Mouse (Mus musculus): ENCODE measurements at regions not wholly inside any gene's neighbourhood (a gene's known extent, or its start where the extent isn't known, plus 50 kb on each side); places are given as distances from the start of the nearest gene placed in this dataset.

- TF ChIP-seq POLR2A (IDR thresholded peaks at IDR 0.05; ENCODE audit: low read depth, low read length) (no peak), CTCF (IDR thresholded peaks at IDR 0.05; ENCODE audit: extremely low read depth, insufficient read depth, insufficient read length, insufficient replicate concordance) (no peak)
Measured at GRCm38 (mm10) chr10:8032203-8032602, 76.2 kb upstream of the Tab2 start.
